Mouse (Mus musculus) splenic B cell, adult 2 months (primary cell): ENCODE measurements around the gene Ccnd3.
"Not testable (repeated sequence)": the region's sequence is repeated elsewhere in the genome, so short reads cannot be mapped to it uniquely, and the experiment has no call there.

Source experiments
- DNase-seq: peaks from one replicate; pipeline ENCODE4 v3.0.0-alpha.2; 2011; ENCODE audit warnings: low read depth, low spot score
- H3K27me3 ChIP-seq: 2 replicates; pipeline ENCODE4 v1.6.1; 2012; ENCODE audit warnings: mild to moderate bottlenecking, low read length, moderate library complexity, mixed read lengths; ENCODE audit not compliant: control insufficient read depth, poor library complexity, insufficient read depth, severe bottlenecking
- H3K36me3 ChIP-seq: 2 replicates; pipeline ENCODE4 v1.6.1; 2012; ENCODE audit warnings: mild to moderate bottlenecking, low read length, moderate library complexity, mixed read lengths; ENCODE audit not compliant: control insufficient read depth, poor library complexity, insufficient read depth, severe bottlenecking

Ccnd3 gene

DNA sequence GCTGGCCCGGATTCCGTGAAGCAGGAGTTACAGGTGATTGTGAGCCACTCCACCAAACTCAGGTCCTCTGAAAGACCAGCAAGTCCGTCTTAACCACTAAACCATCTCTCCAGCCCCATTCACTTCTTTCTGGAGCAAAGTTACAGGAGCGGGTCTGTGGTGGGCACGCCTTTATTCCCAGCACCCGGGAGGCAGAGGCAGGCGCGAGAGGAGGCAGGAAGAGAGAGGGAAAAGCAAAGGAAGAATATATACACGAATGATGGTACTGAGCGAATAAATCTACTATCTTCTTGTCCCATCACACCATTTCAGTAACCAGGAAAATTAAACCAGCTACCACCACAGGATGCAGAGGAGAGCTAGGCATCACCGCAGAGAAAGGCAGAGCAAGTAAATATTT lies 3.3 kb upstream of the Ccnd3 start:
- no peaks in the 10 kb centered on the region for H3K27me3 ChIP-seq
- H3K36me3 ChIP-seq = peaks cover 5% of the 10 kb centered on the region
- no peak for DNase-seq

DNA sequence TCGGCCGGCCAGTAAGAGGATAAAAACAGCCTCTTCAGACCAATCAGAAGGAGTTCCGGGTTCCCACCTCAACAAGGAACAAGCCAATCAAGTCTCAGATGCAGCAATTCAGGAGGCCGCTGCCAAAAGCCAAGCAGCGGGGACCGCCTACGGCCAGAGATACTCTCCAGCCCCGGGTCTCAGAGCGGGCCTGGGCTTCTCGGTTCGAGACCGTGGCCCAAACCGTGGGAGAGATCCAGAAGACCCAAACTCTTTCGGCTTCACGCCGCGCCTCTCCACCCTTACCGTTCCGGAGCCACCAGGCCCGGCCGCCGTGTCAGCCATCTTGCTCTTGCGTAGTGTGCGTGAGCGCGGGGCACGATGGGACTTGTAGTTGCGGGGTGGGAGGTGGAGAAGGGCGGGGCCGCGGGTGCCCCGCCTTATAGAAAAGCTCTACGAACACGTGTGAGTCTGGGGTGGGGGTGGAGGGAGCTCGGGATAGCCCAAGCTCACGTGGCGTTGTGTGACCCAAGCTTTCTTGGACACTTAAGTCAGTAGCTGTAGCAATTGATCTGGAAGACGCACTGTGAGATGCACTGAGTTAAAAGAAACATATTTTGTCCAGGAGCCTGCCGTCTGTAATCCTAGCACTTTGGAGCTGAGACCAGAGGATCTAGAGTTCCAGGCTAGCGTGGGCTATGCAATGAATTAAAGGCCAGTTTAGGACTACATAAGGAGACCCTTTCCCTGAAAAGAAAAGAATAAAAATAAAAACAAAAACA lies 2.7 kb upstream of the Ccnd3 start, which contains the start of gene Taf8:
Gene Taf8 (minus strand): TSS at position 347 of the 761 bp plus-strand sequence.
- no peaks in the 10 kb centered on the region for H3K27me3 ChIP-seq
- H3K36me3 ChIP-seq = peaks cover 5% of the 10 kb centered on the region
- DNase-seq = peak; percentile 92

DNA sequence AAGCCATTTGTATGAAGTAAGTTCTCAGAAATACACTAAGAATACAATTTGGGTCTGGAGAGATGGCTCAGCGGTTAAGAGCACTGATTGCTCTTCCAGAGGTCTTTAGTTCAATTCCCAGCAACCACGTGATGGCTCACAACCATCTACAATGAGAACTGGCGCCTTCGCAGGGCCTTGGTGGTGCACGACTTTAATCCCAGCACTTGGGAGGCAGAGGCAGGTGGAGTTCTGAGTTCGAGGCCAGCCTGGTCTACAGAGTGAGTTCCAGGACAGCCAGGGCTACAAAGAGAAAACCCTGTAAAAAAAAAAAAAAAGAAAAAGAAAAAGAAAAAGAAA lies 2.2 kb upstream of the Ccnd3 start:
- DNase-seq, H3K36me3 ChIP-seq, H3K27me3 ChIP-seq: not testable (repeated sequence)

DNA sequence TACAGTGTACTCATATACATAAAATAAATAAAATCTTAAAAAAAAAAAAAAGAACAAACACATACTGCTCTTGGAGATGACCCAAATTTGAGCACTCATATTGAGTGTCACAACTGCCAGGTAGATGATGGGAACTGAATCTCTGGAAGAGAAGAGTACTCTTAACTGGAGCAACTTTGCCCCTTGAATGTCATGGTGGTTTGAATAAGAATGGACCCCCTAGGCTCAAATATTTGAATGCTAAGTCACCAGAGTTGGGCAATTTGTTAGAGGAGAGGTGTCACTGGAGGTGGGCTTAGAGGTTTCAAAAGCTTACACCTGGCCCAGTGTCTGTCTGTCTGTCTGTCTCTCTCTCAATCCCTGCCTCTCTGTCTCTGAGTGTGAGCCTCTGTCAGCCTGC lies 1.2 kb upstream of the Ccnd3 start:
- Histone ChIP-seq H3K36me3 (peaks cover 3% of the 10 kb centered on the region), H3K27me3 (no peaks in the 10 kb centered on the region)
- DNase-seq = no peak

DNA sequence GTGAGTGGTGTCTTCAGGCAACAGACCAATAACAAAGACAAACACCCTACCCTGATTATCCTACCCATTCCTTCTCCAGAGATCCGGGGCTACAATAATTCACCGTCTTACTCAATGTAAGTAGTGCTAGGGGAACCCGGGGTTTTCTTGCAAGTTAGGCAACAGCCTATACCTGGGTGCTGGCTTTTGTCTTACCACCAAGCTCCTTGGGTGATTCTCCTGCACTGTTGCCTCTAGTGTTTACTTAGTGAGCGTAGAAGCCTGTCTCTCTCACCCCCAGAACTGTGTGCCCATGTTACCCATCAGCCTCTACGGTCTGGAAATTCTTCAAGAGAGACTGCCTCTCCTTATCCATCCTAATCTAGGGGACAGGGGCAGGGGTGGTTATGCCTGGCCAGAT lies 623 bp upstream of the Ccnd3 start:
- Histone ChIP-seq H3K27me3 (no peaks in the 10 kb centered on the region), H3K36me3 (peaks cover 3% of the 10 kb centered on the region)
- no peak for DNase-seq

DNA sequence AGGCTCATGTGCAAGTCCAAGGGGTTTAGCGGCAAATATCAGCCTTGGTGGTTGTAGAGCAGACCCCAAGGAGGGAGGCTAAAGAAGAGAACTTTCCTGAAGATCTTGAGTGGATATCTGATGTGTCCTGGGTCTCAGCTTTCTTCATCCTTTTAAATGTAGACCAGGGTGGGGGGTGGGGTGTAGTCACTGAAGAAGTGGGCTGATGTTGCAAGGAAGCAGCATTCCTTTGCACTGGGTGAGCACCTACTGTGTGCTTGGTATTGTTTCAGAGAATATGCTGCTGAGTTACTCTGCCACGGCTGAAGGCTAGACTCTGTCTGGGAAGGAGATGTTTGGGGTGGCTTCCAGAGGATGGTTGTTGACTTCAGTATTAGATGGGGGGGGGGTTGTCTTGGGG lies 715 bp downstream of the Ccnd3 start:
- no peak for DNase-seq
- Histone ChIP-seq H3K27me3 (no peaks in the 10 kb centered on the region), H3K36me3 (no peaks in the 10 kb centered on the region; the same call in 1 of the 2 replicates)

DNA sequence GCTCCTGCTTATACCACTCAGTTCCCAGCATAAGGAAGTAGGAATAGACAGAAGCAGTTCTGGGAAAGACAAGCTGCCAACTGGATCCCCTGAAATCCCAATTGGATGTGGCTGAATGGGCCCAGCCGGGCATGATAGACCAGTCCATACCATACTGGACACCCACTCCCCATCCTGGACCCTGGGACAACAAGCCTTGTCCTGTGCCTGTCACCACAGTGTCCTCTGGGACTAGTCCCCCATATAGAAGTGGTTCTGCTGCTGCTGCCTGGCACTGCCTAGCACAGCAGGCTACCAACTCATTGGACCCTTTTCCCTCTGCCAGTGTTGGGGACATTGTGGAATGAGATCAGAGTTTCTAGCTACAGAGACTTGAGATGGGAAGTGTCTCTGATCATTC lies 1.2 kb downstream of the Ccnd3 start:
- no peak for DNase-seq
- no peaks in the 10 kb centered on the region for H3K27me3 ChIP-seq
- H3K36me3 ChIP-seq = no peaks in the 10 kb centered on the region; the same call in 1 of the 2 replicates

DNA sequence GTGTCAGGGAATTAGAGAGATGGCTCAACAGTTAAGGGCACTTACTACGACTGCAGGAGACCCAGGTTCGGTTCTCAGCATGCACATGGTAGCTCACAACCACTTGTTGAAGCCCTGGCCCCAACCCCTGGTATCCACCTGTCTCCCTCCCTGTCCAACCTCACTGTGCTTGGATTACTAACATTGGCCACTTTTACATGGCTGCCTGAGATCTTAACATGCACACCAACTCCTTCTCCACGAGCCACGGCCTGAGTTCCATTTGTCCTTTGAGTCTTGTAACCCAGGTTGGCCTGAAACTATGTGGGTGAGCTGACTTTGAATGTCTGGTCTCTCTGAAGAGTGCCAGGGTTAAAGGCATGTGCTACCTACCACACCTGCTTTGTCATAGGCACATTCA lies 1.8 kb downstream of the Ccnd3 start:
- Histone ChIP-seq H3K36me3 (no peaks in the 10 kb centered on the region), H3K27me3 (no peaks in the 10 kb centered on the region)
- DNase-seq = no peak

DNA sequence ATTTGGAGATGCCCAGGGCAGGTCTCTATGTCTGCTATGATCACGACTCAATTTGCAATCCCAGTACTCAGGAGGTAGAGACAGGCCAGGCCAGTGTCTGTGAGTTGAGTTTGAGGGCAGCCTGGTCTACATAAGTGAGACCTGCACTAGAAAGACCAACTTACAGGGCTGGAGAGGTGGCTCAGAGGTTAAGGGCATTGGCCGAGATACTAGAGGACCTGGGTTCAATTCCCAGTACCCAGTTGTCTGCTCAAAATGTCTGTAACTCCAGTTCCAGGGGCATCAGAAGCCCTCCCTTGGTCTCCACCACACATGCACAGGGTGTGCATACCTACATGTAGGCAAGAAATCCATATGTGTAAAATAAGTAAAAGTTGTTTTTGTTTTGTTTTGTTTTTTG lies 2.7 kb downstream of the Ccnd3 start:
- Histone ChIP-seq H3K27me3 (no peaks in the 10 kb centered on the region), H3K36me3 (no peaks in the 10 kb centered on the region)
- DNase-seq = no peak

DNA sequence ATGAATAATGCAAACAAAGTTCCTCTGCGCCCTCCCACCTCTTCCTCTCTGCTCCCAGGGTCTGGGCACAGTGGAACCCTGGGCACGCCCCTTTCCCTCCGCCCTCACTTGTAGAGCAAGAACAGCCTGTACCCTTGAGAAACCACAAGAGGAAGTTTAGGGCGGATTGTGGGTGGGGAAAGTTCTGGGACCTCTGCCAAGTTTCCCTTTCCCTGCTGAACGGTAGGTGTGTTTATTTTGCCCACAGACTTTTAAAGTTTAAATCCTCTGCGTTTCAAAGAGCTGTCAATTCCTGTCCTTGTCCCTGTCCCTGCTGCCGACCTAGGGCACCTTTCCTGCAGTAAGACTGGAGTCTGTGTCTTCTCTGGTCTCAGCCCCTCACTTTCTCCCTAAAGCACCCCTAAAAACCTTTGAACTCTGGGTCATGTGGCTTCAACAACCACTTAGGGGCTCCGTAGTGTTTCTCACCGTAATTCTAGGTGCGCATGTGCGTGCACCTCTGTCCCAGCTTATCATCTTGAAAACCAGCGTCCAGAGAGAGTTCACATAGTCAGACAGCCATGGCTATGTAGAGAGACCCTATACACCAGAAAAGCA lies 3.3 kb downstream of the Ccnd3 start:
- Histone ChIP-seq H3K36me3 (no peaks in the 10 kb centered on the region), H3K27me3 (no peaks in the 10 kb centered on the region)
- DNase-seq = peak; percentile 96

DNA sequence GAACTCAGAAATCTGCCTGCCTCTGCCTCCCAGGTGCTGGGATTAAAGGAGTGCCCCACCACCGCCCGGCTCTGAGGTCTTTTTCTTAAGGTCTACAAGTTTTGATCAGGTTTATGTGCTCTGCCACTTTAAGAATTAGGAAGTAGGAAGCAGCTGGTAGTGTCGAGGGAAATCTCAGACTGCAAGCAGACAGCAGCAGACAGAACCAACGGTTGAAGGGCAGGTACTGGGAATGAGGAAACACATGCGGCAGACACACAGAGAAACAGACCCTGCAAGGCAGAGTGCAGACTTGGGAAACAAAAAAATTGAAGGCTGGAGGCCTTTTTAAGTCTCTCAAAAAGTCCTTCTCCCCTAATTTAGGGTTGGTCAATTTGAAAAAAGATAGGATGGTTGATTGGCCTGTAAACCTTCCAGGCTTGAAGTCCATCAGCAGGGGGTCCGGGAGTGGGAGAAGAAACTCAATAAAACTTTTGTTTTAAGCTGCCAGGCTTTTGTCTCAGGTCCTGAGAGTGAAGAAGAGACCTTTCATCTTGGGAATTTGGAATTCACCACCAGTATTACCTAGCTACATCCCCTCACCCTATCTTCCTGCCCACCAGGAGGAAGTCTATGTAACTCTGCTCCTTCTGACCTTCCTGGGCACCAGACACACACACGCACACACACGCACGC lies 4.3 kb downstream of the Ccnd3 start:
- Histone ChIP-seq H3K27me3 (no peaks in the 10 kb centered on the region), H3K36me3 (peaks cover 2% of the 10 kb centered on the region; the same call in 1 of the 2 replicates)
- DNase-seq = peak; percentile 58

DNA sequence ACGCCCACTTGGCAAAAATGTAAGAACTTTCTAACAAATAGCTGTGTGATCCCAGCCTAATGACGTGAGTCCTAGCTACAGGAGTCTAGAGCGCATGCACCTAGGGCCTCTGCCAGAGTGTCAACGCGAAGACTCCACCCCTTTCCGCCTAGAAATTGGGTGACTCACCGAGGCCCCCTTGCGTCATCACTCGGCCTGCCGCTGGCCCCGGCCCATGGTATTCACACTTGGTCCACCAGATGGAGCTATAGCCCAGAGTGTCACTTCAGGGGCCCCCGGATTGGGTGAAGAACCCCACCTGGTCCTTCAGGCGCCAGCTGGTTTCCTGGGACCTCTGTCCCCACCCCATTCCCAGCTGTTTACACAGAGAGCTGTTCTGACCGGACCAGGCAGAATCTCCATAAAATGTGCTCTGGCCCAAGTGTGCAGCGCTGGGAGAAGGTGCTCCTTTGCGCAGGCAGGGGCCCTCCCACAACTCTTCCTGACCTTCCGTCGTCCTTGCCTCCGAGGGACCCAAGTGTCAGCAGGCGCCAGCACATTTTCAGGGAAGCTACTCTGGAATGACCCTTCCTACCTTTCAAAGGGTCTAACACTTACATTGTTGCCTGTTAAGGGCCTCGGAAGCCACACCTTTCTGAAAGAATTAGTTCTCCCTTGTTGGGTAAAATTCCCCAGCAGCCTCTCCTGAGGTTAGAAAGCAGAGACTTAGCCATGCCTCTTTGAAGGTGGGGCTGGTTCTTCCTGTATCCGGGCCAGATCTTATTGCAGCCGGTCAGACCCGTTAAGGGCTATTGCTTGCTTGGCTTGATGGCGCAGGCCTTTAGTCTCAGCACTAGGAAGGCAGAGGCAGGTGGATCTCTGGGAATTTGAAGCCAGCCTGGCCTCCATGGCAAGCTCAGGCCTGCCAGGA lies 6.5 kb downstream of the Ccnd3 start:
- peaks cover 5% of the 10 kb centered on the region; the same call in 1 of the 2 replicates for H3K36me3 ChIP-seq
- no peaks in the 10 kb centered on the region for H3K27me3 ChIP-seq
- peak; percentile 97 for DNase-seq

DNA sequence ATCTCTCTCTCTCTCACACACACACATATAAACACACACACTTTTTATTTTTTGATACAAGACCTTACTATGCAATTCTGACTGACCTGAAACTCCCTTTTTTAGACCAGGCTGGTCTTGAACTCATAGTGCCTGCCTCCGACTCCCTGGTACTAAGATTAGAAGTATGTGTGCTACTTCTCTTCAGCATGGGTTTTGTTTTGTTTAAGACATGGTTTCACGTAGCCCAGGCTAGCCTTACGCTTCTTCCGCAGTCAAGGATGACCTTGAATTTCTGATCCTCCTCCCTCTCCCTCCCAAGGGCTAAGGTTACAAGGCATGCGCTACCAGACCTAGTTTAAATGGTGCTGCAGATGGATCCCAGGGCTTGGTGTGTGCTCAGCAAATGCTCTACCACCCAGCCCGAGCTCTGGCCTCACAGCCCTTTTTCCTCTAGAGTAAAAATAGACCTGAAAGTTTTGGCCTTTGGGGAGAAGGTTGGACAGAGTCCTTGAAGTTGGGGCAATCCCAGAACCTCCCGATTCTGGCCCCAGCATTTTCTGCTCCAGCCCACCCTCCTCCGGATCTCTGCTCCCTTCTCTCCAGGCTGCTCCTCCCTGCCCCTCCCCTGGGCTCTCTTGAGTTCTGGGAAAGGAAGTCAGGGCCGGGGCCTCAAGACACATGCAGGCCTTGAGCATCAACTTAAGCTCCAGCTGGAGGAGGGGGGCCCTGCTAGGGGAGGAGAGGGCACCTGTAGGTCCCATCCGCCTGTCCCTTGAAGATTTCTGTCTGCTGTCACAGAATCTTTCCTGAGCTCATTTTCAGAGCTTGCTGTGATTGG lies 8.3 kb downstream of the Ccnd3 start:
- Histone ChIP-seq H3K36me3 (peaks cover 10% of the 10 kb centered on the region; the same call in 1 of the 2 replicates), H3K27me3 (no peaks in the 10 kb centered on the region)
- DNase-seq = no peak
